Mouse (Mus musculus) skeletal muscle tissue, postnatal 0 days (tissue): ENCODE data around the gene BC035947. TPM values are rescaled to one million over a fixed set of nuclear protein-coding genes. Genes with fewer than 3 reads are reported as not detected.

Source experiments
- polyA plus RNA-seq: library from polyadenylated mRNA; unstranded; fragments of >200 nt; fragmentation: Nextera tagmentation; extraction: Ambion mirVana; gene quantifications from 2 replicates; pipeline ENCODE4 v1.2.1, GENCODE M21; 2015

BC035947 gene
- polyA plus RNA-seq, result 0.05 TPM in 1 of 2 replicates, not detected in the other

GRCm38 (mm10) chr1:78511621-78512160, at the start of gene BC035947:
Gene BC035947, minus strand, starts transcription at chr1:78512158.

DNA sequence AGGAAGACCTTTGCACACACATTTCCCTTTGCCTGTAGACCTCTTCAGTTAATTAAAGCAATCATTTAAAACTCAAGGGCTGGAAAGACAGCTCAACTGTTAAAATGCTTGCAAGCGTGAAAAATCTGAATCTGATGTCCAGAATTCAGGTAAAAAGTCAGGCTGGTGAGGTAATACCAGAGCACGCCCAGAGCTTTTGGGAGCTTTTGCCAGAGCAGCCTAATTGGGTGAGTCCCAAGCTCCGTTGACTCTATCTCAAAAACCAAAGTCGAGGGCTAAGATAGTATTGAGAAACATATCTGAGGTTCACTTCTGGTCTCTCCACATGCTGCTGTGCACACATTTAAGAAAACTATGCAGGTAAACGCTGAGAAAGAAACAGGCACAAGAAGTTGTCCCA, 1.1 kb downstream of the BC035947 start, which contains the start of gene Mogat1:
Gene Mogat1, plus strand, starts transcription at position 130 of the 400 bp plus-strand sequence.

DNA sequence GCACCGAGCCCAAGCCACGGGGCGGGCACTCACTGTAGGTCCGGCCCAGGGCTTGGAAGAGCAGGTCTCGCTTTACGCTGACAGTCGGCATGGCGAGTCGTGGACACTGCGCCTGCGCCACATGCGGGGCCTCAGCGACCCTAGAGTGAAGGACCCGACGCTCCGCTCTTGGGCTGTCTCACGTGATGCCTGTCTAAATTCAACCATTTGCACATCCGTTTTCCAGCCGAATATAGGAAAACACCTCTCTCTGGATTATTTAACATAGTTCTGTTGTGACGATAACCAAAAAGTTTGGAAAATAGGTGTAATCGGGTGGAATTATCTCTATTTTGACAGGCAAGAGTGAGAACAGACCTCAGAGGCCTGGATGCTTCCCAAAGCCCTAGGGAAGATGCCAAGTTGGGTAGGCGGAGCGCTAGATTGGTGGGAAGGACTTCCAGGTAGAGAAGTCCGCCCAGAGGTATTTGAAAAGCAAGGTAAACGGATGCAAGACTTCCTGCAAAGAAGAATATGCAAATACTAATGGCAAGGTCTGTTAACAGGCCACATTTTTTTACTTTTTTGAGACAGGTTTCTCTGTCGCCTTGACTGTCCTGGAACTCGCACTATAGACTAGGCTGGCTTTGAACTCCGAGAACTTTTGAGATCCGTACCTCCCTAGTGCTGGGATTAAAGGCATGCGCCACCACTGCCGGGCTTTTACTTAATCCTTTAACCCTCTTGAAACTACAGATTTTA, 23.0 kb downstream of the BC035947 start, which contains the start of gene Farsb:
Gene Farsb, minus strand, starts transcription at position 146 of the 741 bp plus-strand sequence.

Other genes starting within 250 kb of the BC035947 start
- gene Sgpp2, start 201.8 kb downstream of the BC035947 start, polyA plus RNA-seq, result 0.06 and 0.17 TPM in 2 replicates
- 68.1 and 70.0 TPM in 2 replicates for gene Farsb, start 23.3 kb downstream of the BC035947 start, polyA plus RNA-seq
- 0.87 and 1.0 TPM in 2 replicates for gene Mogat1, start 1.2 kb downstream of the BC035947 start, polyA plus RNA-seq
- gene Acsl3, start 145.7 kb upstream of the BC035947 start, polyA plus RNA-seq, result 58.4 and 59.3 TPM in 2 replicates
- 1.8 and 2.1 TPM in 2 replicates for gene Utp14b, start 145.9 kb upstream of the BC035947 start, polyA plus RNA-seq